Mouse (Mus musculus): ENCODE results near the gene Ubxn6.
"Not testable (repeated sequence)": the region's sequence is repeated elsewhere in the genome, so short reads cannot be mapped to it uniquely, and the experiment has no call there.

The Ubxn6 gene

GRCm38 (mm10) chr17:56102158-56102557, 27.3 kb upstream of the Ubxn6 start:
- DNase-seq (ENCODE audit: low read depth, low spot score) = no peak

DNA sequence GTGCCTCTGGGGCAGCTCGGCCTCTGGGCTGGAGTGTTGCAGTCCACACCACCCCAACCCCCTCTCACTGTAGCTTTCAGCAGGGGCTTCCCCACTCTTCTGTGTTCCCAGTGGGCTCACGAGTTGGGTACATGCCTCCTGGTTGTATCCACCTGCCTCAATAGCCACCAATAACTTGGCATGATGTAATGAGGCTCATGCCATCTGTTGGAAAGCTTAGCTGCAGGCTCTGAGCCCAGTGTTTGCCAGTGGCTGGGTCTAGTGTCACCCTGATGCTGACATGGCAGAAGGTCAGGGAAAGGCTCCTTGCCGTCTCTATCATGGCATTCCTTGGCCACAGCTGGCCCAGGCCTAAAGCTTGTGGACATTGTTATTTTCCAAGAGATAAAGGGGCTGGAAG, 26.0 kb upstream of the Ubxn6 start:
- DNase-seq (ENCODE audit: low read depth, low spot score) = no peak

- DNase-seq (ENCODE audit: low read depth, low spot score) = no peak
Observed at GRCm38 (mm10) chr17:56098711-56099572, 24.1 kb upstream of the Ubxn6 start.

DNA sequence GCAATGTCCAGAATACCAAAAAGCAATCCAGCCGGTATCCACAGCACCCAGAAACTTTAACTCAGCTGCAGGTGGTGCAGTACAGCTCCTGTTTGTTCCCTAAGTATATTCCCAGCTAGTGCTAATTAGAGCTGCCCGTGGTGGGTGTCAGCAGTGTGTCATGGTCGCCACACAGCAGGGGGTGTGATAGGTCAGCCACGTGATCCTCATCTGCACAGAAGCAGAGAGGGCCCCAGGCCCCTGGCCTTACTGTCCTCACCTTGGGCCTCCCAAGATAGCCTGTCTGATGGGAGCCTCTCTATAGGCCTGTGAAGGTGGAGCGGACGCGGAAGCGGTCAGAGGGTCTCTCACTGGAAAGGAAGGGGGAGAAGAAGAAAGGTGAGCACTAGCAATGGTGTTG, 23.4 kb upstream of the Ubxn6 start:
- no peak for DNase-seq (ENCODE audit: low read depth, low spot score)

DNA sequence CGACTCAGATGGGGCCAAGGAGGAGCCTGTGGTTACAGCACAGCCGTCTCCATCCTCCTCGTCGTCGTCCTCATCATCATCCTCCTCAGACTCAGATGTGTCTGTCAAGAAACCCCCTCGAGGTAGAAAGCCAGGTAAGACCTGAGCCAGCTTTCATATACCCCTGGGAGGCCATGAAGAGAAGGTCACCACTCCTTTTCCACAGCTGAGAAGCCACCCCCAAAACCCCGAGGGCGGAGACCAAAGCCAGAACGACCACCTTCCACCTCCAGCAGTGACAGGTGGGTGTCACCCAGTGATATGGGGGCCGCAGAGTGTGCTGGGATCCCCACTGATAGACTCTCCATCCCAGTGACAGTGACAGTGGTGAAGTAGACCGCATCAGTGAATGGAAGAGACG, 22.1 kb upstream of the Ubxn6 start:
- DNase-seq (ENCODE audit: low read depth, low spot score) = no peak

- no peak for DNase-seq (ENCODE audit: low read depth, low spot score)
Observed at GRCm38 (mm10) chr17:56092794-56093193, 18.0 kb upstream of the Ubxn6 start.

DNA sequence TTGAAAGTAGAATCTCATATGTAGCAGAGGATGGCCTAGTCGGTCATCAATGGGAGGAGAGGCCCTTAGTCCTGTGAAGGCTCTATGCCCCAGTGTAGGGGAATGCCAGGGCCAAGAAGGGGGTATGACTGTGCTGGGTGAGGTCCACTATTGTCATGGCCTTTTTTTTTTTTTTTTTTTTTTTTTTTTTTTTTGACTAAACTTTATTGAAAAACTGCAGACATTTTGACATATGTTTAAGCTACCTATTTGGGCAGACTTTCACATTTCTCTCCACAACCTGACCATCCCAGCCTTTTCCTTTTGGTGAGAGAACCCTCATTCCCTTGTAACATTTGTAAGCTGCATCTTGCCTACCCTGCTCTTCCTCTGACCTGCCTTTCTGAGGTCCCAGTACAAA, 17.5 kb upstream of the Ubxn6 start:
- DNase-seq (ENCODE audit: low read depth, low spot score) = no peak

GRCm38 (mm10) chr17:56080781-56081585, 6.2 kb upstream of the Ubxn6 start:
- DNase-seq (ENCODE audit: low read depth, low spot score) = no peak

- DNase-seq (ENCODE audit: low read depth, low spot score) = no peak
Observed at GRCm38 (mm10) chr17:56079921-56080320, 5.1 kb upstream of the Ubxn6 start.

DNA sequence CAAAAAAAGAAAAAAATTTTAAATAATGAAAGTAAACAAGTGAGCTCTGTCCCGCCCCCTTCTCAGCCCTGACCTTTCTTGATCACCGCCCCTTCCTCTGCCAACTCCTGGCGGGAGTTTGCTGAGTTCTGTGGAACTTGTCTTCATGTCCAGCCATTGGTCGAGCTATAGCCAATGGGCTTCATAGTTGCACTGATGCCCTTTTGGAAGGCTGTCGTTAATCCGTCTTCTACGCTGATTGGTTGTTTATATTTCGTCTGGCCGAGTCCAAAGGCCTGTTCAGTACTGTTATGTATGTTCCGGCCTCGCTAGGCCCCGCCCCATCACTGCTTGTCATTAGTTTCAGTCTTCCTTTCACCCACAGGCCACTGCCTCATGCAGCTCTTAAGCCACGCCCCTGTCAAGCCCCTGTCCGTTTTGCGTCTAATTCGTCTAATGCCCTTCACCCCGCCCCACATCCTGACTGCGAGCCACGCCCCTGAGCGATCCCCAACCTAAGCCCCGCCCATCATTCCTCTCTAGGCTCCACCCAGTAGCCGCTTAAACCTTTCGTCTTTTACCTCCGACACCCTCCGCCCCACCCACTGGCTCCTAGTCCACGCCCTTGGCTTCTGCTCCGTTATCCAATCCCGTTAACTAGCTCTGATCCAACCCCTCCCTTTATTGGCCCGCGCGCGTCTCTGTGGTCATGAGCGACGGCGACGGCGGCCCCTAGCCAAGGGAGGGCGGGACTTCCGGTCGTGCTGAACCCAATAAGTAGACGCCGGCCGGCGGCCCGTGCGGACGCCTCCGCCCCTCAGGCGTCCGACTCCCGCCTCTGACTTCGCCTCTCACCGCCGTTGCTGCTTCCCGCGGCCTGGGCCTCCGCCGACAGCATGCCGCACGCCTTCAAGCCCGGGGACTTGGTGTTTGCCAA, 4.3 kb upstream of the Ubxn6 start, which contains the start of gene Hdgfl2:
TSS of gene Hdgfl2 (plus strand) at position 755 of the 916 bp plus-strand sequence.
- DNase-seq (ENCODE audit: low read depth, low spot score) = peak; percentile 100

- DNase-seq (ENCODE audit: low read depth, low spot score) = peak; percentile 24
Observed at GRCm38 (mm10) chr17:56078361-56078760, 3.5 kb upstream of the Ubxn6 start.

GRCm38 (mm10) chr17:56077523-56077922, 2.7 kb upstream of the Ubxn6 start:
- no peak for DNase-seq (ENCODE audit: low read depth, low spot score)

- DNase-seq (ENCODE audit: low read depth, low spot score) = peak; percentile 90
Observed at GRCm38 (mm10) chr17:56074097-56074826, 566 bp downstream of the Ubxn6 start.

GRCm38 (mm10) chr17:56072243-56072642, 2.6 kb downstream of the Ubxn6 start:
- no peak for DNase-seq (ENCODE audit: low read depth, low spot score)

DNA sequence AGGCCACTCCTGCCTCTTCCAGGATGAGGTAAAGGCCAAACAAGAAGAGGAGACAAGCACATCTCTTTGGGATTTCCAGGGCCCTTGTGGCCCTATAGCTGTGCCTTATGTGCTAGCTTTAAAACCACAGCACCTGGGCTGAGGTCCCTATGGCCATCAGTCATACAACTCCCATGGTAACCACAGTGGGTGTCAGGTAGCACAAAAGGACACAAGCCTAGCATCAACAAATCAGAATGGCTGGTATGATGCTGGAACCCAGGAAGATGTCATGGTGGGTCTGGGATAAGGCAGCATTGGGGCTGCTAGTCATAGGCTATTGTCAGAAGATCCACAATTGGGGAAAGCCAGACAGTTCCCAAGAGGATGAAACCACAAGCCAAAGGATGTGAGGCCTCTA, 3.7 kb downstream of the Ubxn6 start:
- no peak for DNase-seq (ENCODE audit: low read depth, low spot score)

GRCm38 (mm10) chr17:56069066-56069465, 5.8 kb downstream of the Ubxn6 start:
- DNase-seq (ENCODE audit: low read depth, low spot score) = no peak

DNA sequence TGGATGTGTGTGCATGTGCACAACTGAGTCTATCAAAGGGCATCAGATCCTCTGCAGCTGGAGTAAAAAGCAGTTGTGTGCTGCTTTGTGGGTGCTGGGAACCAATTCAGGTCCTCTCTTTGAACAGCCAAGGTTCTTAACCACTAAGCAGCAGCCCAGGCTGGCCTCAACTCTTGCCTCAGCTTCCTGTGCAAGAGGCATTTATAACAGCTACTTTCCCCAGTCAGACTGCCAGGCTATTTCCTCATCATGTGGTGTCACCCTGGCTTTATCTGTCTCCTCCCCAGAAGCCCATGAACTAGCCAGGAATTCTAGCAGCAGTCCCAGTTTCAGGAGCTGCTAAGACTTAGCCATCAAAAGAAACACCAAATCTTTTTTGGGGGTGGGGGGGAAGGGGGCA, 8.4 kb downstream of the Ubxn6 start:
- DNase-seq (ENCODE audit: low read depth, low spot score) = no peak

DNA sequence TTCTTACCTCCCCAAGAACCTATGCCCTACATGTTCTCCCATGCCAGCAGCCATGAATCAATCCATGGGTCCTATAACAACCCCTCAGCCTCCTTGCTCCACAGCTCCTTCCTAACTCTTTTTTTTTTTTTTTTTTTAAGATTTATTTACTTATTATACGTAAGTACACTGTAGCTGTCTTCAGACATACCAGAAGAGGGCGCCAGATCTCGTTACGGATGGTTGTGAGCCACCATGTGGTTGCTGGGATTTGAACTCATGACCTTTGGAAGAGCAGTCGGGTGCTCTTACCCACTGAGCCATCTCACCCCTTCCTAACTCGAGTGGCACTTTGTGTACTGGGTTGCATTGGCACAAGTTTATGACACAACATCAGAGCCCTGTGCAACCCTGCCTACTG, 9.1 kb downstream of the Ubxn6 start:
- not testable (repeated sequence) for DNase-seq (ENCODE audit: low read depth, low spot score)

GRCm38 (mm10) chr17:56062081-56062480, 12.7 kb downstream of the Ubxn6 start:
- no peak for DNase-seq (ENCODE audit: low read depth, low spot score)

- DNase-seq (ENCODE audit: low read depth, low spot score) = no peak
Observed at GRCm38 (mm10) chr17:56057381-56058120, 17.3 kb downstream of the Ubxn6 start.

All from CD4-positive helper T cell, adult 2 months (primary cell).